Mouse (Mus musculus) adrenal gland, postnatal 14 days (tissue): Measurements from ENCODE around the gene Slc5a11. TPM values are rescaled to one million over a fixed set of nuclear protein-coding genes. Genes with fewer than 3 reads are reported as not detected.
A peak's percentile ranks its signal among the peaks of the same experiment; 100 is the strongest.

ENCODE experiments used
- DNase-seq: peaks from one replicate; pipeline ENCODE4 v3.0.0; 2021; ENCODE audit warnings: mixed read lengths
- total RNA-seq: library from RNA; stranded (reverse); gene quantifications from 2 replicates; pipeline ENCODE4 v1.2.3, GENCODE M21; 2021

Gene Slc5a11
- total RNA-seq, 1 experiment from 2014 or later, result not detected

GRCm38 (mm10) chr7:123283826-123284225 lies 69.2 kb downstream of the Slc5a11 start:
- DNase-seq, result no peak

GRCm38 (mm10) chr7:123285896-123286295 lies 71.3 kb downstream of the Slc5a11 start:
- no peak for DNase-seq

DNA sequence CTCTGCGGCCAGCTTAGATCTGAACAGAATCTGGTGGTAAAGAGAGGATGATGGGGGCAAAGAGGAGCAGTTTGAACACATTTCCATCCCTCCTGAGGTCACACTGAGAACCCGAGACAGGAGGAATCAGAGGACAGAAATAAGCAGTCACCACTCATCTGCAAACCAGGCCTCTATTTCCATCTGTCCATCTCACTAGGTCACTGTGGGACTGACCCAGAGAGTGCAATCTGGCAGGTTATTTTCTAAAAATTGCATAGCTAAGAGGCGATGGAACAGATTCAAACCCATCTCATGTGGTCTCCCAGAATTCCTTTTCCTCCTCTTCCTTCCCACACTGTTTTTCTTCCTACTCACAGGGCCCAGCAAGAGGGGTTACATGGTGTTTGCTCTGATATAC lies 73.3 kb downstream of the Slc5a11 start:
- no peak for DNase-seq

DNA sequence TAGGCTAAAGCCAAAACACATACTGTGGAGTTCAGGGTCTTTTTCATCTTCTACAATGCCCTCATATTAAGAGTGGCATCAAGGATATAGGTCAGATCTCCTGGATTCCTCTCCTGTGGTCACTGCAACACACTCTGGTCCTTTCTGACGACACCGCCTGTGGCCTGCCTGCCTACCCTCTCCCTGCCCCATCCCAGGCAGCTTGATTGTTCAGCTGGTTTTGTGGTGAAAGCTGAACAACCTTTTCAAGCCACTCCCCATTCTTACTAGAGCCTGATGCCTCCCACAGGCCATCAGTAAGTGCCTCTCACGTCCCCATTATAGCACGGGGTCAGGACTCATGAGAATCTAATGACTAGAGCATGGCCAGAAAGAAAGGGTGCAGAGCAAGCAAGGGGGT lies 74.6 kb downstream of the Slc5a11 start:
- no peak for DNase-seq

DNA sequence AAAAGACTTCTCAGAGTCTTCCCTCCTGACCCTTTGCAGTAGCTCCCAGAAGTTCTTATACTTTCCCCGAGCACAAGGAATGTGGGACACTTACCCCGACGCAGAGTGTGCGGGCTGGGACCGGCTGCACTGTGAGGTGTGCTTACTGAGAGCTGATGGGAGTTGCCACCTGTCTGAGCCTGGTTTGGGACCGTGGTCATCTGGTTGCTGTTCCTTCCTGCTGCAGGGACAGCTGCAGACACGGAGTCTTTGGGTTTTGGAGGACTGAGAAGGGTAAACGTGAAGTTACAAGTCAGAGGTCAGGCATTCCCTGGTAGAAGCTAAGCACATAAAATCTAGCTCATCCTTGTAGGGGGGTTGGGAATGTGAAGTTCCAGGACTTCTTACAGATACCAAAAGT lies 77.4 kb downstream of the Slc5a11 start:
- DNase-seq, result no peak

GRCm38 (mm10) chr7:123293898-123294297 lies 79.3 kb downstream of the Slc5a11 start:
- peak; percentile 41 for DNase-seq

DNA sequence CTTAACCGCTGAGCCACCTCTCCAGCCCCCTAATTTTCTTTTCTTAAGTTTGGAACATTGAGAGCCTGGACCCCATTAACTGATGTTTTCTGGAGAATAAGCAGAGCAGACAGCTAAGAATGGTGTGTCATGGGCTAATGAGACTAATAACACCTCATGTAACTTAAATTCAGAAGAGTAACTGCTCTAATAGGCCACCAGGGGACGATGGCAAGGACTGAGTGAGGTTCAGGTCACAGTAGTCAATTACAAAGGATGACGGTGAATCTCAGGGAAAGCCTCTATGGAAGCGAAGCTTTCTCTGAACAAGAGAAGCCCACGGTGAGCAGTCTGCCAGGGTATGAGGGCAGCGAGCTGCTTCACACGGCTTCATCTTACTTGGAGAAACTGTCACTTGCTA lies 80.8 kb downstream of the Slc5a11 start:
- DNase-seq, result no peak

GRCm38 (mm10) chr7:123296097-123296496 lies 81.5 kb downstream of the Slc5a11 start:
- no peak for DNase-seq

- DNase-seq, result peak; percentile 80
These were observed 83.6 kb downstream of the Slc5a11 start for GRCm38 (mm10) chr7:123298225-123298624.

DNA sequence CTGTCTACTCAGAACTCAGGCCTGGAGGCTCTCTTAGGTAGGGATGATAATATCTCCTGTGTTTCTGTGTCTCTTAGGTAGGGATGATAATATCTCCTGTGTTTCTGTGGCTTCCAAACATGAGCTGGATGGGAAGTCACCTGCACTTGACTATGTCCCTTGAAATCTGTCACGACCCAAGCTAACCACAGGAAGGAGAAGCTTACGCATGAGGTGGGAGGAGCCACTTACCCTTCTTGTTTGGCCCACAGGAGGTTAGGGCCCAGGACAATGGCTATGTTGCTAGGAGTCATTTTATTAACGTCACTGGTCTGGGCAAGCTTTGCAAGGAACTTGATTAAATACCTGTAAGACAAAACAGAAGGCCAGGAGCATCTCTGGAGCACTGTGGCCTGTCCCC lies 85.7 kb downstream of the Slc5a11 start:
- DNase-seq, result no peak

- DNase-seq, result no peak
These were observed 90.8 kb downstream of the Slc5a11 start for GRCm38 (mm10) chr7:123305397-123305796.

GRCm38 (mm10) chr7:123307236-123307635 lies 92.7 kb downstream of the Slc5a11 start:
- DNase-seq, result no peak

DNA sequence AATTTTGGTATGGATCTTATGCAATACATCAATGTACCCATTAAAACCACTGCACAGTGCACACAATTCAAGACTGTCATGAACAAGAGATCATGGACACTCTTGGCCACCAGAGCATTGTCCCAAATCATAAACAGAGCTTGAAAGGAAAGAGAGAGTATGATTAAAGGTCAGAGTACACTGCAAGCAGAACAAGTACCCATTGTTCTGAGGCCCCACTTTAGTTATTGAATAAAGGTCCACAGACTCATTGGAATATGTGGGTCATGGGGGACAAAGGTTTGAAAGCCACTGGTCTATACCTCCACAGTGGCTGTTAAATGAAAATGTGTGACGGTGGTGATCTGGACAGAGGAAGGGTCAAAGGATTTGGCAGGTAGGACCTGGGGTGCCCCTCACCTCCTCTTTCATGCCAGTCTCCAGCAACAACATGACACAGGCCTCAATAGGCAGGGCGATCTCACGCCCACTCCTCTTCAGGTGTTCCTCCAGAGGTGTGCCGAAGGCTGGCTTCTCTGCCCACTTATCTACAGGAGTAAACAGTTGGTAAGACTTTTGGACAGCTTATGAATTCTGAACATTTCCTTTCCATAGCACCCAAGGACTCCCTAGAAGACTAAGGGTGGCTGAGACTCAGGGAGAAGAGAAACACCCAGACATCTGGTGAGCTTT lies 93.4 kb downstream of the Slc5a11 start:
- no peak for DNase-seq

GRCm38 (mm10) chr7:123311836-123312235 lies 97.3 kb downstream of the Slc5a11 start:
- peak; percentile 38 for DNase-seq

DNA sequence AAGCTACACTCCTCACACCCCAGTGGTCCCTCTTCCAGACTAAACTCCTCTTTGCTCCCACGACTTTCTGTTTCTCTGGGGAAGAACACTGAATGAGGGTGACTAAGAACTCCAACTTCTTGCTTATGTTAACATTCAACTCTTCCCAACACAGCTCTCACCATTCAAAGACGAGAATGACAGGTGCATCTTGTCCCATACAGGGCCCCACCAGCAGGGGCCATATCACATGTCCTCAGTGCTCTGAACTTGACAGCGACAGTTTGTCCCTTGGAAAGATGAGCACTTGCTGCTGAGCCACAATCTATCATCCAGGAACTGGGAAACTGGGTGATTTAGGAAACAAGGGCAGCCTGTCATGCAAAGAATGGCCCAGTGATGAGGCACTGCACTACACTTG lies 98.2 kb downstream of the Slc5a11 start:
- DNase-seq, result no peak

- no peak for DNase-seq
These were observed 108.0 kb downstream of the Slc5a11 start for GRCm38 (mm10) chr7:123322452-123323121.

Other genes with a start within 250 kb of the Slc5a11 start
- 55.2 and 58.2 TPM in 2 replicates for gene Rbbp6, start 249.1 kb upstream of the Slc5a11 start, total RNA-seq
- gene Tnrc6a, start 90.9 kb upstream of the Slc5a11 start, total RNA-seq, result 57.5 and 68.3 TPM in 2 replicates
- gene Lcmt1, start 155.0 kb downstream of the Slc5a11 start, total RNA-seq, result 23.2 and 26.2 TPM in 2 replicates
- 43.7 and 47.7 TPM in 2 replicates for gene Arhgap17, start 155.1 kb downstream of the Slc5a11 start, total RNA-seq
- gene Aqp8, start 247.5 kb downstream of the Slc5a11 start, total RNA-seq, result 0.41 and 3.9 TPM in 2 replicates